Mouse (Mus musculus): ENCODE data around the gene Rsad1.

The Rsad1 gene

DNA sequence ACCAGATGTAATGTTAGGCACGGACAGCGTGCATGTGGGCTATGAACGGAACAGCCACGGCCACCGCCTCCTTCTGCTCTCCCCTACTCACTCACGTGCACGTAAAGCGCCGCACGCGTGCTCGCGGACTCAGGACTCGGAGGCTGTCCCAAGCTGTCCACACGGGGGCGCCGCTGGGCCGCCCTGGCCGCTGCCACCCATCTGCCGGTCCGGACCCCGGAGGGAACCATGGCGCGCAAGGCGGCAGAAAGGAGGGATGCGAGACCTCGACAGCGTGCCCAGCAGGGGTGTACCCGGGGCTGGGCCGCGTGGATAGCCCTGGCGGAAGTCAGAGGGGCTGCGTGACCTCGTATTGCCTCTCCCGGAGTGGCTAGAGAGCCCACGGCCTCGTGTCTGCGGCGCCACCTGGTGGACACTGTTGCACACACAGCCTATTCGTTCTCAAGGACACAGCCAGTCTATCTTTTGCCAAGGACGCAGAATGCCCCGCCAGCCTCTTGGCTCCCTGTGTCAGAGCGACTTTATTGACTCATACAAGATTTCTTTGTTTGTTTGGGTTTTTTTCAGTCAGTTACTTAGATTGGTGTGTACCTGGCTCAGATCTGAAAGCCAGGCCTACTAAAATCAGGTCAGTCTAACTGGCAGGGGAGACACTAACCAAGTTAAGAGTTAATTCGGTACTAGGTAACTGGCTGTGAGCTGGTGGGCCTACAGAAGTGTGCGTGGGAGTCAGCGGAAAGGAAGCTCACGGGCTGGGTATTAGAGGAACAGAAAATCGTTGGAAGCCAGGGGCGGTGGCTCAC lies at the start of gene Rsad1:
Rsad1 (minus strand) TSS at position 368 of the 803 bp plus-strand sequence.
- DNase-seq (ENCODE audit: low spot score) = peak; percentile 94

DNA sequence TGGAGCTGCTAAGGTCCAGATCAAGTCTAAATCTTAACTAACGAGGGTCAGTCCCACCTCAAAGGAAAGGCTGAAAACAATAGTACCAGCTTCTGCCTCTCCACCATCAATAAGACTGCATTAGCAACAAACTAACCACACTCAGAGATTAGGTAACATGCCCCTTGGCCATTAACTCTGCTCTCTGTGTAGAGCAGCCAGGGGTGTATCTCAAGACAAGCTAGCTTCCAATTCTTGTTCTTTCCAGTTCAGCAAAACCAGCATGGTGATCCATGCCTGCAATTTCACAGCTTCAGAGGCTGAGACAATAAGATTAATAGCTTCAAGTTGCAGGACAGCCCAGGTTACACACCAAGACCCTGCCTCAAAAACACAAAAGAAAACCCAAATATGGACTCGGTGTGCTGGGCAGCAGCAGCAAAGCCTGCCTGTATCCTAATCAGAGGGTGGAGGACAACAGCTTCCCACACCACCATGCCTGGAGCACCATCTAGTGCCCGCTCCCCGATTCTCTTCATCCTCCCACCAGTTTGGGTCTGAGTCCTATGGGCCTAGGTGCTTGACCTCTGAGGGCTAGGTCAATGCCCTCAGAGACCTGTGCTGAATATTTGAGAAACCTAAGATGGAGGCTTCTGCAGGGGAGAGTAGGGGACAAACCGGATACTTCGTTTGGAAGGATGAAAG lies 49.5 kb upstream of the Rsad1 start:
- no peak for DNase-seq (ENCODE audit: low spot score)

DNA sequence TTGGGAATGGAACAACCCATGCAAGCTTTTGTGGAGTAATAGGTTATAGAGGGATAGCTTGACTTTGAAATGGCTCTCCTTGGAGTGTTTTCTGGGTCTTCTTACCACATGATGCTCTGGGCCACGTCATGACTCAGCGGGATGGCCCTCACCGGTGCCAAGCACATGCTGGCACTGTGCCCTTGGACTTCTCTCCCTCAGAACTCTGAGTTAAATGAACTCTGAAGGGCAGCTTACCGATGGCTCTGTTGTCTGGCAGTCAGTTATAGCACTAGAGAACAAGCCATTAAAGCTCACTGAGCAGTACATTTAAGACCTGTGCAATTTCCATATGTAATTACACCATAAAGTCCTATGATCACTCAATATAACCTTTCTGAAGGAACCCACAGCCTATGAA lies 48.3 kb upstream of the Rsad1 start:
- no peak for DNase-seq (ENCODE audit: low spot score)

DNA sequence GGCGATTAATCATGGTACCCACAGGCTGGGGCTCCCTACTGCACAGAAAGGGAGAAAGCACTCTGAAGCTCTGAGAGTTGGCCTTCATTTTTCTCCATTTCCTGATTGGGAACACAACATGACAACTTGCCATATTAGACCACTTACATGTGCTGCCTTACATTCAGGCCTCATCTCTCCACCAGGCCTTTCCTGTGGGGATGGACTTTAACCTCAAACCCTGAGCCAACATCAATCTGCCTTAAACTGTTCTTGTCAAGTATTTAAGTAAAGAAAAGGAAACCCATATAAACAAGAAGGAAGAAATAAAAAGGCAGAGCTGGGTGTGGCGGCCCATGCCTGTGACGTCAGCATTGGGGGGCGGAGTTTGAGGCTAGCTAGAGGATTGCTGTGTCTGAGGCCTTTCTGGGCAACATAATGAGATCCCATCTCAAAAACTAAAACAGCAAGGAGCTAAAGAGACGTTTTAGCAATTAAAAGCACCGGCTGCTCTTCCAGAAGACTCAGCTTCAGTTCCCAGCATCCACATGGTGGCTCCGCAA lies 47.3 kb upstream of the Rsad1 start:
- DNase-seq (ENCODE audit: low spot score) = peak; percentile 37

DNA sequence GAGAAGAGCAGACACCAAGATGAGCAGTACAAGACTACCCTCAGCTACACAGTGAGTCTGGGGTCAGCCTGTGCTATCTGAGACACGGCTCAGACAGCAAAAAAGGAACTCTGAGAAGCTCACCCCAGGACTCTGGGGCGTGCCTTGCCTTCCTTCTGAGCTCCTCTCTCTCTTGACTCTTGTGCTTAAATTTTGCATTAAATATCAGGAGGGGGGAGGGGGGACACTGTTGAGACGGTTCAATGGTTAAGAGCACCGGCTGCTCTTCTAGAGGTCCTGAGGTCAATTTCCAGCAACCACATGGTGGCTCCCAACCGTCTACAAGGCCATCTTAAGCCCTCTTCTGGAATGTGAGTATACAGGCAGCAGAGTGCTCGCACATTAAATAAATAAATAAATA lies 38.5 kb upstream of the Rsad1 start:
- DNase-seq (ENCODE audit: low spot score) = no peak

DNA sequence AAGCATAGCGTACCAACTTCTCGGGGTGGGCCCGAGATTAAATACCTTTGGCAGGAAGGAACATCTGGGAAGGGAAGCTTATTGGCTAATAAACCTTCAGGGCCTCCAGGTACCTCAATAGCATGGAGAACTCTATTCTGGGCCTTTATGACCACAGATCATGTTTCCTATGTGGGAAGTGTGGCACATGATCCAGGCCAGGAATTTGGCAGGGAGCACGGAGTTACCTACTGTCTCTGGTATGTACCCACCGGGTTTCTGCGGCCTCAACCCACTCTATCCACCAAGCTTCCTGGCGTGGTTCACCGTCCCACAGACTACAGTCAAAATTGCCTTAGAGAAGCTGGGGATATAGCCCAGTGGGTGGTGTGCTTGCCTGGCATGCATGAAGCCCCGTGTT lies 36.0 kb upstream of the Rsad1 start:
- DNase-seq (ENCODE audit: low spot score) = no peak

DNA sequence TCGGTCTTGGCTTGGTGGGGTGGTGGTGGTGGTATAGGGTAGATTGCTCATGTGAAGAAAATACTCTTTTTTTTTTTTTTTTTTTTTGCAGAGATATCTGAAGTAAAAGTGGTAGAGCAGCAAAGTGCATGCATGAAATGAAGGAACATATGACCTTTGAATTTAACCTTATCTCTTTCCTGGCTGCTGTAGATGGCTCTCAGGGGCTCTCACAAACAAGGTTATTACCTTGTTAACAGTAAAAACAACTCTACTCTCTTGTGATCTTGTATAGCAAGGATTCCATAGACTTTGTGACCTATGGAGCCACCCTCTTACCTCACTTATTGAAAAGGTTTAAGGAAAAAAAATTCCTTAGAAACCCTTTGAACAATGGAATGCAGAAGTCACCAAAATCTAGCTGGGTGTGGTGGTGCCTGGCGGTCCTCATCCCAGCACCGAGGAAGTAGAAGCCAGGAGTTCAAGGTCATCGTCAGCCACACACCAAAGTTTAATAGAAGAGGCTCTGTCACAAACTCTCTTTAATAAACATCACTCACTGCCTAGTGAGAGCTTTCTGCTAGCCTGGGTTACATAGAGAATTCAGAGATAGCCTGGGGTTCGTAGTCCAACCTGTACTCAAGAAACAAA lies 31.2 kb upstream of the Rsad1 start:
- no peak for DNase-seq (ENCODE audit: low spot score)

DNA sequence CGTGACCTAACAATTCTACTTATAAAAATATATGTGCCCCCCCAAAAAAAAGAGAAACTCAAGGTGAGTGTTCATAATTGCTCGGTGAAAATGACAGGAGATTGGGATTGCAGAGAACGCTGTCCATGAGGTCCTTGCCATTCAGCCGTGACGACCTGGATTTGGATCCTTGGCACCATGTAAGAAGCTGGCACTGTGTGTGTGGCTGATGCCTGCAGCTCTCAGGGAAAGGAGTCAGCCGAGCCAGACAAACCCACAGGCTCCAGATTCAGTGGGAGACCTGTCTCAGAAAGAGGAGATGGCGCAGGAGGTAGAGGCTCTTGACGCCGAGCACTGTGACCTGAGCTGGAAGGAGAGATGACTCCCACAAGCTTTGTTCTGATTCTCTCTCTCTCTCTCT lies 27.3 kb upstream of the Rsad1 start:
- no peak for DNase-seq (ENCODE audit: low spot score)

DNA sequence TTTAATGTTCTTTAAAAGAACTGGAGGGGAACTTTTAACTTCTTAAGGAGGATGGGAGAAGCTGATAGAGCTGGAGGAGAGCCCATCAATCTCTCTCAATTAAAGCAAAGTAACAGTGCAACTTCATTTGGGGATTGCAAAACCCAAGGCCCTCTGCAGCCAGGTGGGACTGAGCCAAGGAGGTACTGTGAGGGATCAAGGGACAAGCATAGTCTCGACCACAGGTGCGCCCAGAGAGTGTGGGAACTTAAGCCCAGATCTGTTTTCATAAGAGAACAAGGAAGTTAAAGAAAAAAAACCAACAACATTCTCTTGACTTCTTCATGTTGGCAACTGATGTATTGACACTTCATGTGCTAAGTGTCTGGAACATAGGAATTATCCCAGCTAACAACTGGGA lies 26.0 kb upstream of the Rsad1 start:
- peak; percentile 61 for DNase-seq (ENCODE audit: low spot score)

DNA sequence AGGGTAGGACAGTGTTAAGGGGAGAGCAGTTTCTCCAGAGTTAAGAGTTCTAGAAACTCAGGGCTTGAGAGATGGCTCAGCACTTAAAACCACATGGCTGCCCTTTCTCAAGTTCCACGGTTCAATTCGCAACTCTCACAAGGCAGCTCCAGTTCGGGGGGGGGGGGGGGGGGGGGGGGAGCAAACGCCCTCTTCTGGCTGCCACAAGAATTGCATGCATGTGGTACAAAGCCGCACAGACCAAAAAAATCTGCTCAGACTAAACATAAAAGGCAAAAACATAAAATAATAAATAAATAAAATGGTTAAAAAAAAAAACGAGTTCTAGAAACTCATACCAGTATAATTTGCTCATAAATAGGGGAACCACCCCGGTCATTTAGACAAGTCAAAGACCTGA lies 25.5 kb upstream of the Rsad1 start:
- DNase-seq (ENCODE audit: low spot score) = no peak

DNA sequence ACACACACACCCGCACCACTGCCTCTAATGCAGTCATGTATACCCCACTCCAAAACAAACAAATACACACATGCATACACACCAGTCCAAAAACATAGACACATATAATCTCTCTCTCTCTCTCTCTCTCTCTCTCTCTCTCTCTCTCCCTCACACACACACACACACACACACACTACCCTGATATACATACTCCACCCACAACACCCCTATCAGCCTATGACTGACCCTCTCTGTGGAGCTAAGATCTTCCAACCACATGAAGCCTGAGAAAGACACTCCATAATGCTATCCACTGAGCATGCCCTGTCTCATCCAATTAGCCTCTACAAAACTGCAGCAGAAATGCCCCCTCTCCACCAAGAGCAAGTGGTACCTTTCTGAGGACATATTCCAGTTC lies 22.8 kb upstream of the Rsad1 start:
- no peak for DNase-seq (ENCODE audit: low spot score)

DNA sequence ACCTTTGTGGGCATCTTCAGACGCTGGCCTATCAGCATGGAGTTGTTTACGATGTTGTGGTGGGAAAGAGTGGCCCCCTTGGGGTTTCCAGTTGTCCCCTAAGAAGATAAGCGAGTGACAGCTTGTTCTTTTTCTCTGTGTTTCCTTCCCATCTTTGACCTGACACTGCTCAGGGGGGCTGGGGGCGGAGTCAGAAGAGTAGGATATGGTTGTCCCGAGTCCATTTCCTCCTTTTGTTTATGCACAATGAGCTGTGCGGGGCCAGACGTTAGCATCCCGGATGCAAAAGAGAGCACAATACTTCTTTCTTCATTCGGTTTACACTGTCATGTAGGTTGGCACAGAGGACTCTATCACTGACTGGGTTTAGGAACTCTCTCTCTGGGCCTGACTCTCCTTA lies 21.6 kb upstream of the Rsad1 start:
- DNase-seq (ENCODE audit: low spot score) = peak; percentile 63

DNA sequence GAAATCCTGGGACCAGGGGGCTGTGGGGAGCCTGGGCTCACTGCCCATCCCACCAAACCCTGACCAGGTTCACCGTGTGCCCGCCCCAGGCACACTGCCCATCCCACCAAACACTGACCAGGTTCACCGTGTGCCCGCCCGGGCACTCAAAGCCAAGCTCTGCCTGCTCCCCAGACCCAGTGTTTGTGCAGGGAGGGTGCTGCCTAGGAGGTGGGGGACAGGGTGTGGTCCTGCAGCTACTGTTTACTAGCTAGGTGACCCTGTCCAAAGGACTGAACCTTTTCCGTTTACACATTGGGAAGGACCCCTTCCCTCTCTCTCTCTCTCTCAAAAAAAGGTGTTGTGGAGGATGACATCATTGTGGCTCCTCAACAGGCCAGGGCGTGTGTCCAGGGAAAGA lies 18.3 kb upstream of the Rsad1 start:
- no peak for DNase-seq (ENCODE audit: low spot score)

DNA sequence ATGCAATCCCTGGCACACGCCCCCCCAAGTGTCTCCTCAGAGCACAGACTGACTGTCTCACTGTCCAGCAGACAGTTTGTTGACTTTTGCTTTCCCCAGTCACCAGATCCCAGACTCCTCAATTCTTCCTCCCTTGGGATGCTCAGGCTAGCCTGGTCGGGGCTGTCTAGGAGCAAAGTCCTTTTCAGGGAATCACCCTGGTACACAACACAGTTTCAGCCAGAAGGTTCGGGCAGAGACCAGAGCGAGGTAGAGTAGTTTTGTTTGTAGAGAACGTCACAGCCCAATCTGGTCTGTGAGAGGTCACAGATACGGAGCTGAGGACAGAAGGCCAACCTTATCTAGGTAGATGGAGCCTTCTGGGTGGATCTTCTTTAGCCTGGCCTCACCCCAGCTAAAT lies 17.5 kb upstream of the Rsad1 start:
- no peak for DNase-seq (ENCODE audit: low spot score)

DNA sequence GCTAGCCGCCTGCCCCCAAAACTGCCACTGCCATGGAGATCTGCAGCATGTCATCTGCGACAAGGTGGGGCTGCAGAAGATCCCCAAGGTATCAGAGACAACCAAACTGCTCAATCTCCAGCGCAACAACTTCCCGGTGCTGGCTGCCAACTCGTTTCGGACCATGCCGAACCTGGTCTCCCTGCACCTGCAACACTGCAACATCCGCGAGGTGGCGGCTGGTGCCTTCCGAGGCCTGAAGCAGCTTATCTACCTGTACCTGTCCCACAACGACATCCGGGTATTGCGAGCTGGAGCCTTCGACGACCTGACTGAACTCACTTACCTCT lies 16.1 kb upstream of the Rsad1 start:
- DNase-seq (ENCODE audit: low spot score) = peak; percentile 60

DNA sequence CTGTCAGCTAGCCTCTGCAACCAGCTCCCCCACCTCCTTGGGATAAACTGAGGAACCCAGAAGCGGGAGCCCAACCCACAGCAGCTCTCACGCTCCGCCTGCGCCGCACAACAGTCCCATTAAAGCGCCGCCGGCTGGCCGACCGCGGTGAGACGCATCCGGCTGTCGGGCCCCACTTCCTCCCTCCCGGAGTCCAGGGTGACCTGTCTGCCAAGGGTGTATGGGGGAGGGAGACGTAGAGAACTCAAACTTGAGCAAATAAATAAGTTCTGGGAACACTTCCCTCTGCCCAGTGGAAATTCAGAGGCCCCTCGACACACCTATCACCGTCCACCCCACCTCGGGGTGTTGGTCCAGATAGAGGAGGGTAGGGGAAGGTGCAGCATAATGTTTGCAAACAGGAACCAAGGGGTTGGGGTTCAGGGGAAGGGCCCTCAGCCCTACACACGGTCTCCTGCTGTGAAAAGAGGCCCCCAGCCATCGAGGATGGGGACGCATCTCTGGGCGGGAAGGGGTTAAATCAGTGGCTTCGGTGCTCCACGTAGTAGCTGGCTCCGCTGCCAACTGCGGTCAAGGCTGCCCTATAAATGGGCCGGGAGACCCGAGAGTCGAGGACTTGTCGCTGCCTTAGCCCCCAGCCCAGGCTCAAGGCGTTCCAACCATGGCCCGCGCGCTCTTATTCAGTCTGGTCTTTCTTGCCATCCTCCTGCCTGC lies 15.5 kb upstream of the Rsad1 start, which contains the start of gene Chad:
Chad (plus strand) TSS at position 611 of the 714 bp plus-strand sequence.
- peak; percentile 66 for DNase-seq (ENCODE audit: low spot score)

DNA sequence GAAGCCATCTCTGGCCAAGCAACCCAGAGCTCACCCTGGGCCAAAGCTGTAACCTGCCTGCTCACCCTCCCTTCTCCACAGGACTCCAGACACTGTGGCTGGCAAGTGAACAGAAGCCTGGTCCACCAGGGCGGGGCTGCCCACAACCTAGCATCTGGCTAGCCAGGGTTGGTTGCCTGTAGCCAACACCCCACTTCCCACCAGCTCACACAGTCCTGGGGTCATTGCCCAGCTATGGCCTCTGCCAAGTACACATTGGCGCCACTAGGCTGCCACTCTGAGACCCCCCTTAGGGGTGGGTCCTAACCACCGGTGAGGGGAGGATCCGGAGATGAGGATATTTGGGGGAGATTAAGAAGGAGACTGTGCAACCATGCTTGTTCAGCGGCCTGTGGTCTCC lies 14.8 kb upstream of the Rsad1 start:
- no peak for DNase-seq (ENCODE audit: low spot score)

DNA sequence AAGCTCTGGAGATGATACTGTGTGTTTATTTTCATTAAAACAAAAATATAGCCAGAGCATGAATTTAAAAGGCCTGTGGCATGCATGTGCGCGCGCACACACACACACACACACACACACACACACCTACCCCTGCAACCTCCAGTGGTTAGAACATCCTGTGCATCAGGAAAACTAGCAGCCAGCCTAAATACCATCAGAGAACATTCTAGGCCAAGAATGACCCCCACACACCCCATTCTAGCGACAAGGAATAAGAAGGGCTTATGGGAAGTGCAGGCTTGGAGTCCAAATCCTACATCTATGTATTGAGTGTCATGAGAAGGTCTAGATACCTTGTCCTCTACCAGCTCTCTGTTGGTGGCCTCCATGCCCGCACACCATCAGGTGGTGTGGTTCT lies 14.3 kb upstream of the Rsad1 start:
- no peak for DNase-seq (ENCODE audit: low spot score)

DNA sequence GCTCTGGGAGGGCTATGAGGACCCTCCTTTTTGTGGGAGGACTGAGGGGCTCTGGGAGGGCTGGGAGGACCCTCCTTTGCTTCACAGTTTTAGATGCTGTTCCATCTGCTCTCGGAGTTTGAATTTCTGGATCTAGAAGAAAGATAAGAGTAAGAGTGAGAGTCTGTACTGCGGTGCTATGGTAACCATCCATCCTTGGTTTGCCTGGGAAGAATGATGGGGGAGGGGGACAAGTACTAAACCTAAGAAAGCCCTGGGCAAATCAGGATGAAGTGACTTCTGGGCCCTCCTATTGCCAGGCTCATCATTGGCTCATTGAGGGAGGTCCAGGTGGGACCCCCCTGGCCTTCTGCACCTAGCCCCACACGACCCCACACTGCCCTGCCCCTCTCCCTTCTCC lies 9.2 kb upstream of the Rsad1 start:
- no peak for DNase-seq (ENCODE audit: low spot score)

DNA sequence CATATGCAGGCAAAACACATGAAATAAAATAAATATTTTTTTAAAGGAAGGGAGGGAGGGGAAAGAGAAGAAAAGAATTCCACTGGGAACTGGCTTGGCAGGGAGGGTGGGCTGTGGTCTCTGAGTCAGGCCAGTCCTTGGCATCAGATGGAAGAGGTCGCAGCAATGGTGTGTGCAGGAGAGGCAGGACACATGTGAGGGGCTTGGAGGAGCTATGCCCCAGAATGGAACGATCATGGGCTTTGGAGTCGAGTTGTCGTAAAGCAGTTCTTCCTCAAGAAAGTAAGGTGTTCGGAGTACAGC lies 1.3 kb upstream of the Rsad1 start:
- no peak for DNase-seq (ENCODE audit: low spot score)

DNA sequence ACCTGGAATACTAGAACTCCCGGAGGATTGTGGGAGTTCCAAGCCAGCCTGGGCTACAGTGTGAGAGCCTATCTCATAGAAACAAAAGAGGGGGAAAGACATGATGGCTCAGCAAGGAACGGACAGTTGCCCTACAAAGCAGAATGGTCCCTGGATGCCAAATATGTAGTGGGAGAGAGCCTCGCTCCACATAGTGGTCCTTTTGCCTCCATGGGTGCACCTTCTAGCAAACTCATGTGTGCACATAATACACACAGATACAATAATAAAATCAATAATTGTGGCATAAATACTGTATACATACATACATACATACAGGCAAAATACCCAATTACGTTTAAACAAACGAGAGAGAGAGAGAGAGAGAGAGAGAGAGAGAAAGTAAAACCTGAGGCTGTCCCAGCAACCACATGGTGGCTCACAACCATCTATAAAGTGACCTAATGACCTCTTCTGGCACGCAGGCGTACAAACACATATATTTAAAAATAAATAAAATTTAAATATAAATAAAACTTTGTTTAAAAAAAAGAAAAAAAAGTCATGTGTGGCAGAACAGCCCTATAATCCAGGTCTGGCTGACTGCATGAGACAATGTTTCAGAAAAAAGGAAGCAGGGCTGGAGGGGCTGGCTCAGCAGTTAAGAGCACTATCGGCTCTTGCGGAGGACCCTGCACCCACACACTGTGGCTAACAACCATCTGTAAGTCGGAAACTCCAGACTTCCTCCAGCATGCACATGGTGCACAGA lies 811 bp upstream of the Rsad1 start:
- no peak for DNase-seq (ENCODE audit: low spot score)

Measured in lung, postnatal 25 days (tissue).